Mouse (Mus musculus): ENCODE measurements around the gene Fbf1.

DNA sequence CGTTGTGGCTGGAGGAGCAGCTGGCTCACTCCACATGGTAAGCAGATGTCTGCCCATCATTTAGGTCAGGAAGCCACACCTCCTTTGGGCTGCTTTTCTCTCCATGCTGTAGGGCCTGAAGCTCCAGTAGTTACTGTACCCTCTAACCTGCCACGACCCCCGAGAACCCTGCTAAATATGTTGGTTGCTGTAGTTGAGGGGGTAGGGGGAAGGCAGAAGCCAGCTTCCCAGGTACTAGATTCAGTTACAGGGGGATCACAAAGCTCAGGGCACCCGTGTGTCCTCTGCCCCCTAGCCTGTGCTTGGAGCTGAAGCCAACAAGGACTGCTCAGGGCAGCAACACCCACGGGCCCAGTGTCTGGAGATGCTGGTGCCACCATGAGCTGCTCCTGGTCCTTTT is 34.5 kb downstream of the Fbf1 start:
- TF ChIP-seq POLR2A (IDR thresholded peaks at IDR 0.05; ENCODE audit: insufficient read depth, low read depth, low read length): no peak
- TF ChIP-seq CTCF (IDR thresholded peaks at IDR 0.05; ENCODE audit: insufficient read depth, low read depth, low read length): no peak
